Mouse (Mus musculus) v-Abl transformed pro-B cells (cell line): Measurements from ENCODE around the gene Carmil2.

Experiments
- in situ Hi-C, 2 experiments: fragments of 400-800 bp; cut with MboI; formaldehyde crosslinking; loops; one replicate each; pipeline ENCODE4 v1.15.1; 2025; ENCODE audit not compliant: unreplicated experiment in 2 of 2

The Carmil2 gene

DNA sequence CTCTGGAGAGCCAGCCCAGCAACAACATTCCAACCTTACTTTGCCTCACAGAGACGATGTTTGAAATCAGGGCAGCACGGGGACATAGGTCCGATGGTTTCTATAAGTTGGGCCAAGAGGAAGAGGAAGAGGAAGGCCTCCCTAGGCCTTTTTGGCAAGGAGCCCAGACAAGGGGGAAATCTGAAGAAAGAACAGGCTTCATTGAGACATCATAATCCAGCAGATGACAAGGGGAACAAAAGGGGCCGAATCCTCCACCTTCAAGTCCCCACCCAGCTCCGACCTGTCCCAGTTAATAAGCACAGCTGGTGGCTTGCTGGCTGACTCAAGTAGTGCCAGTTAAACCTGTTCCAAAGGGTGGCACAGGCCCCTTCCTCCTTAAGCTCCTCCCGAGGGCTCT is 29.0 kb downstream of the Carmil2 start:
- in situ Hi-C loops, result loop anchor here in 1 of 2 experiments (5.0 to 10.0 kb wide), 3 partner anchors 67 to 390 kb away; partner anchors contain the start of gene Ctrl

DNA sequence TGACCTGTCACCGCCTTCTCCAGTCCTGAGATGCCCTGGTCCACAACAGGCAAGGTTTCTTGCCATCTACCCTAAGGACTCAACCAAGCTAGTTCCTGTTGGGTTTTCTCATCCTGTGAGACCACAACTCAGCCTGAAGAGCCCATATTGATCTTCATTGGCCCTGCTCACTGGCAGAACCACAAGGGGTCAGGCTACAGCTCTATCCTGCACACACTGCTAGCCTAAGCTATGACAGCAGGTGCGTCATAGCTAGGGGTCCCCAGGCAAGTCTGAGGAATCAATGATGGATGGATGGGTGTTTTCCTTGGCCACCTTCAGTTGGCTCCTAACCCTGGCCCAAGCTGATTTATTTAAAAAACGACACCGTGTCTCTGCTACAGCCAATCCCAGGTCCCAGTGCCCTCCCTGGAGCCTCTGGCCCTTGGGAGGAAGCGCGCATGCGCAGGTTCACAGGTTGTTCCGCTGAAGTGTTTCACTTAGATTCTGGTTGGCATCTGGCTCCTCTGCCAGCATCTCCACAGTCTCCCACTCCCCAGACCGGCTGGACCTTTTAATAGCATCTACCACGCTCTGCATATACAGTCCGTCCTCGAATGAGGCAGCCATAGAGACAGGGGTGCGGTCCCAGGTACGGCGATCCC is 30.4 kb downstream of the Carmil2 start:
- in situ Hi-C loops, result loop anchor here in 1 of 2 experiments (5.0 to 10.0 kb wide), 3 partner anchors 66 to 388 kb away; partner anchors contain the start of gene Ctrl

DNA sequence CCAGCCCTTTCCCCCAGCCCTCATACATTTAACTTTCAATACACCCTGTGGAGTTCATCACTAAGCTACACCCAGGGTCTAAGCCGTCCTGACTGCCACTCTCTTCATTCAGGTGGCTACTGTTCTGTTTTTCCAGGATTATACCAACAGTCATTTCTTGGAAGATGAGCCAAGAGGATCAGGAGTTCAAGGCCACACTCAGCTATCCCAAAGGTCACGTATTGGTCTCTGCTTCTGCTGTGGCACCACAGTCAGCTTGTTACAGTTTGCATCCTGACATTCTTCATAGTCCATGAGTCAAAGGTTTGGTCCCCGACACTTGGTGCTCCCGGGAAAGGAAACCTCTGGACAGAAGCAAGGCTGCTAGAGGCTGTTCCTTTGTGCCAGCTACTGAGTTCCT is 33.6 kb downstream of the Carmil2 start:
- in situ Hi-C loops, result loop anchor here in 1 of 2 experiments (5.0 to 10.0 kb wide), 3 partner anchors 63 to 385 kb away; partner anchors contain the start of gene Ctrl

DNA sequence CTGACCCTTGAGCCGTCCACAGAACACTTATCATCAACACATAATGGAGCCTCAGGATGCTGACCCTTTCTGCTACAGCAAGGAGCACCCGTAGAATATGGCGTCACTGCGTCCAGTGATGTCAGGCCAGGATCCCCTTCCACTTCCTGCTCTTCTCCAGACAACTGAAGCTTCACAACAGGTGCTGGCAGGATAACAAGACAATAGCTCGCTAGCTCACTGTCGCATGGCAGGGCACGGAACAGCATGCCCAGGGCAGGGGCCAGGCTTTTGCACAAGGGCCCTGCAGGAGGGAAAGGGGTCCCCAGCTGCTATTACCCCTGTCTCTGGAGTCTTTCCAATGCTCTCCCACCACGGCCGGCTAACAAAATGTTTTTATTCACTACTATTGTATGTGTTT is 36.8 kb downstream of the Carmil2 start:
- in situ Hi-C loops, result no loop called here

DNA sequence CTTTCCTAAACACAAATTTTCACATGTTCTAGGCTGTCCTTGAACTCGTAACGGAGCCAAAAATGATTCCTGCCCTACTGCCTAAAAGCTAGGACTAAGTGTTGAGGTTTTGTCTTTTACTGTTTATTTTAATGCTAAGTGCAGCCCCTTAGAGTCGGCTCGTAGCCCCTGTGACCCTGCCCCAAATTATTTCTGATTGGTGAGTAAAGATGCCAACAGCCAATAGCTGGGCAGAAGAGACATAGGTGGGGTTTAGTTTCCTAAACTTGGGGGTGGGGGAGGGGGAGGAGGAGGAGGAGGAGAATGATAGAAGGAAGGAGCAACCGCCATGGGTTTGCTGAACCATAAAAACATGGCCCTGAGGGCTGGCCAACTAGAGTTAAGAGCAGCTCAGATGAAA is 39.7 kb downstream of the Carmil2 start:
- in situ Hi-C loops, result loop anchor here in 1 of 2 experiments (5.0 kb wide), 1 partner anchor 57 kb away; no protein-coding TSS in a partner anchor

DNA sequence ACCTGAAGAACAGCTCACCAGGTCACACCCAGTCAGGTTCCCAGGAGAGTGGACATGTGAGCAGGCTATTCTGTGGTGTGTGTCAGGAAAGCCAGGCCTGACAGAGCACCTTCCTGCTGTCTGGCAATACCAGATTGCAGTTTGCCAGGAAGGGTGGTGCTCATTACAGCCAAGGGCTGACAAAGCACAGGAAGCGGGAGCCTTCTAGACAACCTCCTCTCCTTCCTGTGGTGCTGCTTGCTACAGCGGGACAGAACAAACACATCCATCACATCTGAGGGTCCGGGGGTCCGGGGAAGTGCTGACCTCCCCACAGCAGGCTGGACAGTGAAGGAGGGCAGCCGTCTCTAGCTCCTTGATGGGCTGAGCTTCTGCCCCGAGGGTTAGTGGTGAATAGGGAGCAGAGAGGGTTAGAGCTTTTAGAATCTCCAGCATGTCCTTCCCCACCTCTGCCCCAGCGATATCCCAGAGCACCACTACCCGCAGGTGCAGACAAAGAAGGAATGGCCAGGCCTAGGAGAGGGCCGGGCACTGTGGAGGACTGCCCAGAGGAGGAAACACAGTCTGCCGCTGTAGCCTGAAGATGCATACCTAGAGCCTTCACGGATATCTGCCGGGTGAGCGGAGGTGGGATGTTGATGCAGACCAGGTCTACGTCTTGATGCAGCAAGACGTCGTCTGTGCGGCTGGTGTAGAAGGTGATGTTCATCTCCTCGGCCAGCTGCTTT is 41.5 kb downstream of the Carmil2 start:
- in situ Hi-C loops, result loop anchor here in 1 of 2 experiments (5.0 kb wide), 1 partner anchor 55 kb away; no protein-coding TSS in a partner anchor

DNA sequence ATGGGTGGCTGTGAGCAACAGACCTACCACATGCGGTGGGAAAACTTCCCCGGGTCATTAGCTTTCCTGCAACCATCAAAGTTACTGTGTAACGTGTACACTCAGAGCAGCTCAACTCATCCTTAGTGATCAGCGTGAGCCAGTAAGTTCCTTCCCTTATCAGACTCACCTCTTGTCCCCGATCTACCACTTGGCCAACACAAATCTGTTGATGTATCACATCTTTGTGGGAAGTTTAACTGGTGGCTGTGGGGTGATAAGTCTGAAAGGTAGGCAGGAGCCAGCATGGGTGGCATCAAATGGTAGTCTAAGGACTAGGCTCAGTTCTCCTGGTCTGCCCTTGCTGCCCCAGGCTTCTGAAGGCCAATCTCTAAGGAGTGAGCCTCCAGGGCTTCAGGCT is 46.1 kb downstream of the Carmil2 start:
- in situ Hi-C loops, result no loop called here

DNA sequence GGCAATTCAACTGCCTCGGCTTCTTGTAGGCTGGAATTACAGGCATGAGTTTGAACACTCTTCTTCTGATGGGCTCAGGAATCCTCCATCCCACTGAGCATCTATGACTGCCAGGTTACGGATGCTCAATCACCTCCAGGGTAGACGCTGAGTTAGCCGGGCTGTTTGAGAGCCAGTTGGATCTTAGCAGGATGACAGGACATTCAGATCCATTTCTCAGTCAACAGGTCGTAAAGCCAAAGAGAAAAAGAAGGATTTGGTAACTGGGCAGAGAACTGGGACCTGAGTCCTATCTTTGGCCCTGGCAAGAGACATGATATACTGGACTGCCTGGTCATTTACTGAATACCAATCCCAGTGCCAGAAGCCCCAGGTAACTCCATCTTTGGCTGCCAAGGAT is 53.1 kb downstream of the Carmil2 start:
- in situ Hi-C loops, result no loop called here

DNA sequence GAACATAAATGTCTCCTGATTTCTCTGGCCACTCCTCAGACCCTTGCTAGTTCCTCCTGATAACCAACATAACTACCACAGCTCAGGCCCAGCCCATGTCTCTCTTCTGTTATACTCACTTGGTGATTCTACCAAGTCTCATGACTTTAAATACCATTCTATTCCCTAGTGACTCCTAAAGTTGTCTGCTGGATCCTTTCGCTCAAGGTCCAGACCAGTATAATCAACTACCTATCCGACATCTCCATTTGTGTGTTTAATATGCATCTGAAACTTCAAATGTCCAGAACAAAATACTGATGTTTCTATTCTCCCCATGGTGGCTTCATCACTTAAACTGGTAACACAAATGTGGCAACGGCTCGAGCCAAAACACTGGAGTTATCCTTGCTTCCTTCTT is 57.2 kb downstream of the Carmil2 start:
- in situ Hi-C loops, result no loop called here
